Mouse (Mus musculus): Measurements from ENCODE around the gene Cited2. TPM values are rescaled to one million over a fixed set of nuclear protein-coding genes. Genes with fewer than 3 reads are reported as not detected.

Gene Cited2
- total RNA-seq, 2 experiments from 2014 or later = 38.8 to 39.7 TPM

Other genes with a start within 250 kb of the Cited2 start
- under 1 TPM; 0.37 to 0.56 TPM for gene Txlnb, start 73.0 kb downstream of the Cited2 start, total RNA-seq (2021)
- 10 to 100 TPM; 28.8 to 34.9 TPM for gene Heca, start 224.8 kb downstream of the Cited2 start, total RNA-seq (2021)